Mouse (Mus musculus) hindbrain, embryonic 14.5 days (tissue): ENCODE measurements around the gene Usp10. TPM values are rescaled to one million over a fixed set of nuclear protein-coding genes. Genes with fewer than 3 reads are reported as not detected.
A peak's percentile ranks its signal among the peaks of the same experiment; 100 is the strongest.

Source experiments
- ATAC-seq: fragments of 200-750 bp; cut with Nextera tagmentation; 2 replicates; pipeline ENCODE4 v1.8.0; 2017; ENCODE audit warnings: moderate number of reproducible peaks, mild to moderate bottlenecking, moderate TSS enrichment, moderate library complexity; ENCODE audit not compliant: low FRiP score
- DNase-seq: peaks from one replicate; pipeline ENCODE4 v3.0.0-alpha.2; 2015; ENCODE audit warnings: low spot score
- H3K27ac ChIP-seq: fragments of 300-500 bp; sonication (generic); 2 replicates; pipeline ENCODE4 v1.5.1; 2014; ENCODE audit warnings: mild to moderate bottlenecking, moderate library complexity
- H3K27me3 ChIP-seq: fragments of 300-500 bp; sonication (generic); 2 replicates; pipeline ENCODE4 v1.6.1; 2014; ENCODE audit warnings: mild to moderate bottlenecking, low read length, mixed read lengths; ENCODE audit not compliant: control insufficient read depth, insufficient read depth
- H3K36me3 ChIP-seq: fragments of 300-500 bp; sonication (generic); replicated peaks from 2 replicates; pipeline ENCODE4 v1.6.1; 2014; ENCODE audit not compliant: control insufficient read depth, insufficient read depth
- H3K4me1 ChIP-seq: fragments of 300-500 bp; sonication (generic); replicated peaks from 2 replicates; pipeline ENCODE4 v1.6.1; 2014; ENCODE audit warnings: antibody characterized with exemption, low read length, mixed read lengths; ENCODE audit not compliant: control insufficient read depth, insufficient read depth
- H3K4me2 ChIP-seq: fragments of 300-500 bp; sonication (generic); replicated peaks from 2 replicates; pipeline ENCODE4 v1.6.1; 2014; ENCODE audit warnings: mild to moderate bottlenecking, moderate library complexity
- H3K4me3 ChIP-seq: fragments of 300-500 bp; sonication (generic); replicated peaks from 2 replicates; pipeline ENCODE4 v1.5.1; 2014; ENCODE audit warnings: mild to moderate bottlenecking, low read length
- H3K9ac ChIP-seq: fragments of 300-500 bp; sonication (generic); 2 replicates; pipeline ENCODE4 v1.6.1; 2014
- H3K9me3 ChIP-seq: fragments of 300-500 bp; sonication (generic); 2 replicates; pipeline ENCODE4 v1.6.1; 2016; ENCODE audit warnings: low read length; ENCODE audit not compliant: control insufficient read depth
- WGBS: fragments of 180-500 bp; shearing (Covaris S2); extraction: QIAGEN DNeasy Blood & Tissue Kit; methylation state at CpG from one replicate; pipeline ENCODE4 v1.1.7; 2014; 5-methylcytosine and 5-hydroxymethylcytosine counted together
- polyA plus RNA-seq: library from polyadenylated mRNA; unstranded; fragments of >200 nt; fragmentation: Nextera tagmentation; extraction: Ambion mirVana; gene quantifications from 2 replicates; pipeline ENCODE4 v1.2.1, GENCODE M21; 2014

Usp10 gene
- polyA plus RNA-seq, 1 experiment from 2014 or later, result 103 TPM

GRCm38 (mm10) chr8:119960531-119961104 is 50.5 kb downstream of the Usp10 start:
- Histone ChIP-seq H3K4me2 (no peak overlapping the region), H3K9me3 (no peaks in the 10 kb centered on the region), H3K9ac (no peak overlapping the region), H3K27me3 (no peaks in the 10 kb centered on the region), H3K4me3 (no peak overlapping the region), H3K27ac (no peak overlapping the region), H3K36me3 (peaks cover 27% of the 10 kb centered on the region), H3K4me1 (0 out of 2 replicates have a peak, but pooled peaks cover 3% of the 10 kb centered on the region)
- WGBS, result 53% methylated on average over 5 of the region's 5 CpGs
- DNase-seq (peak; percentile 66), ATAC-seq (peak; percentile 81; the same call in 1 of the 2 replicates)

- 0 out of 2 replicates have a peak, but pooled peaks cover 3% of the 10 kb centered on the region for H3K4me1 ChIP-seq
- H3K4me2 ChIP-seq, result no peak overlapping the region
- no peaks in the 10 kb centered on the region for H3K36me3 ChIP-seq
- H3K4me3 ChIP-seq, result no peak overlapping the region
- H3K9ac ChIP-seq, result no peak overlapping the region
- no peaks in the 10 kb centered on the region for H3K9me3 ChIP-seq
- WGBS, result 87% methylated on average over 4 of the region's 4 CpGs
- no peak overlapping the region for H3K27ac ChIP-seq
- no peaks in the 10 kb centered on the region for H3K27me3 ChIP-seq
- ATAC-seq (no peak), DNase-seq (no peak)
Measured at GRCm38 (mm10) chr8:119964859-119965258, 54.7 kb downstream of the Usp10 start.

- Histone ChIP-seq H3K4me2 (no peak overlapping the region), H3K27ac (no peak overlapping the region), H3K9ac (no peak overlapping the region), H3K27me3 (no peaks in the 10 kb centered on the region), H3K9me3 (no peaks in the 10 kb centered on the region), H3K4me1 (no peaks in the 10 kb centered on the region), H3K4me3 (no peak overlapping the region), H3K36me3 (no peaks in the 10 kb centered on the region)
- DNase-seq (no peak), ATAC-seq (no peak)
- 87% methylated on average over 9 of the region's 9 CpGs for WGBS
Measured at GRCm38 (mm10) chr8:119967435-119967834, 57.3 kb downstream of the Usp10 start.

- Histone ChIP-seq H3K9ac (no peak overlapping the region), H3K4me2 (no peak overlapping the region), H3K9me3 (no peaks in the 10 kb centered on the region), H3K4me1 (no peaks in the 10 kb centered on the region), H3K36me3 (no peaks in the 10 kb centered on the region), H3K27me3 (no peaks in the 10 kb centered on the region), H3K27ac (no peak overlapping the region), H3K4me3 (no peak overlapping the region)
- WGBS, result 74% methylated on average over 9 of the region's 9 CpGs
- ATAC-seq (no peak), DNase-seq (no peak)
Measured at GRCm38 (mm10) chr8:119970169-119970568, 60.0 kb downstream of the Usp10 start.

- ATAC-seq, result no peak
- Histone ChIP-seq H3K4me3 (no peak overlapping the region), H3K9me3 (no peaks in the 10 kb centered on the region), H3K27ac (no peak overlapping the region), H3K4me1 (no peaks in the 10 kb centered on the region), H3K36me3 (no peaks in the 10 kb centered on the region), H3K4me2 (no peak overlapping the region), H3K9ac (no peak overlapping the region), H3K27me3 (no peaks in the 10 kb centered on the region)
- DNase-seq, result no peak
- 84% methylated on average over 12 of the region's 12 CpGs for WGBS
Measured at GRCm38 (mm10) chr8:119972558-119972957, 62.4 kb downstream of the Usp10 start.

GRCm38 (mm10) chr8:119978770-119979381 is 68.7 kb downstream of the Usp10 start:
- DNase-seq (no peak), ATAC-seq (no peak)
- WGBS, result 59% methylated on average over 11 of the region's 11 CpGs
- Histone ChIP-seq H3K36me3 (no peaks in the 10 kb centered on the region), H3K4me1 (no peaks in the 10 kb centered on the region), H3K4me2 (no peak overlapping the region), H3K9ac (no peak overlapping the region), H3K27ac (no peak overlapping the region), H3K27me3 (no peaks in the 10 kb centered on the region), H3K9me3 (no peaks in the 10 kb centered on the region), H3K4me3 (no peak overlapping the region)

GRCm38 (mm10) chr8:119981253-119981652 is 71.1 kb downstream of the Usp10 start:
- Histone ChIP-seq H3K36me3 (no peaks in the 10 kb centered on the region), H3K4me2 (no peak overlapping the region), H3K4me1 (no peaks in the 10 kb centered on the region), H3K4me3 (no peak overlapping the region), H3K27me3 (no peaks in the 10 kb centered on the region), H3K27ac (no peak overlapping the region), H3K9ac (no peak overlapping the region), H3K9me3 (no peaks in the 10 kb centered on the region)
- no peak for ATAC-seq
- DNase-seq, result no peak
- 76% methylated on average over 4 of the region's 4 CpGs for WGBS

GRCm38 (mm10) chr8:119984085-119984484 is 73.9 kb downstream of the Usp10 start:
- H3K9ac ChIP-seq, result no peak overlapping the region
- H3K27ac ChIP-seq, result no peak overlapping the region
- H3K4me2 ChIP-seq, result no peak overlapping the region
- H3K4me3 ChIP-seq, result no peak overlapping the region
- no peaks in the 10 kb centered on the region for H3K27me3 ChIP-seq
- H3K4me1 ChIP-seq, result no peaks in the 10 kb centered on the region
- DNase-seq (no peak), ATAC-seq (no peak)
- no peaks in the 10 kb centered on the region for H3K36me3 ChIP-seq
- no peaks in the 10 kb centered on the region for H3K9me3 ChIP-seq

- DNase-seq (no peak), ATAC-seq (no peak)
- H3K27ac ChIP-seq, result no peak overlapping the region
- H3K9me3 ChIP-seq, result no peaks in the 10 kb centered on the region
- no peaks in the 10 kb centered on the region for H3K36me3 ChIP-seq
- no peak overlapping the region for H3K4me3 ChIP-seq
- no peak overlapping the region for H3K4me2 ChIP-seq
- H3K9ac ChIP-seq, result no peak overlapping the region
- WGBS, result 80% methylated on average over 5 of the region's 5 CpGs
- no peaks in the 10 kb centered on the region for H3K4me1 ChIP-seq
- H3K27me3 ChIP-seq, result peaks cover 2% of the 10 kb centered on the region
Measured at GRCm38 (mm10) chr8:119986174-119986573, 76.0 kb downstream of the Usp10 start.
